Mouse (Mus musculus) A20 (cell line): ENCODE measurements around the gene Tex14.
A peak's percentile ranks its signal among the peaks of the same experiment; 100 is the strongest.

Source experiments
- DNase-seq: peaks from one replicate; pipeline ENCODE4 v3.0.0-alpha.2; 2011; ENCODE audit warnings: low read depth, low spot score

Tex14 gene

GRCm38 (mm10) chr11:87571361-87571950 lies 166.6 kb downstream of the Tex14 start:
- DNase-seq, result no peak

- peak; percentile 18 for DNase-seq
These were observed 168.9 kb downstream of the Tex14 start for GRCm38 (mm10) chr11:87573751-87574150.

GRCm38 (mm10) chr11:87574520-87575180 lies 169.8 kb downstream of the Tex14 start:
- no peak for DNase-seq

- no peak for DNase-seq
These were observed 172.9 kb downstream of the Tex14 start for GRCm38 (mm10) chr11:87577601-87578248.

- DNase-seq, result no peak
These were observed 173.5 kb downstream of the Tex14 start for GRCm38 (mm10) chr11:87578249-87578962.

- DNase-seq, result no peak
These were observed 174.2 kb downstream of the Tex14 start for GRCm38 (mm10) chr11:87578963-87579601.

GRCm38 (mm10) chr11:87579713-87580112 lies 174.8 kb downstream of the Tex14 start:
- no peak for DNase-seq

GRCm38 (mm10) chr11:87580543-87581085 lies 175.7 kb downstream of the Tex14 start:
- DNase-seq, result no peak

GRCm38 (mm10) chr11:87581161-87581865 lies 176.4 kb downstream of the Tex14 start:
- no peak for DNase-seq

GRCm38 (mm10) chr11:87581933-87582710 lies 177.3 kb downstream of the Tex14 start:
- no peak for DNase-seq

GRCm38 (mm10) chr11:87583291-87584034 lies 178.6 kb downstream of the Tex14 start:
- DNase-seq, result no peak

- DNase-seq, result no peak
These were observed 180.0 kb downstream of the Tex14 start for GRCm38 (mm10) chr11:87584711-87585505.

- DNase-seq, result no peak
These were observed 182.5 kb downstream of the Tex14 start for GRCm38 (mm10) chr11:87587211-87587874.

- no peak for DNase-seq
These were observed 184.7 kb downstream of the Tex14 start for GRCm38 (mm10) chr11:87589605-87590004.

GRCm38 (mm10) chr11:87590841-87591525 lies 186.1 kb downstream of the Tex14 start:
- peak; percentile 66 for DNase-seq

GRCm38 (mm10) chr11:87591526-87592353 lies 186.9 kb downstream of the Tex14 start, which contains the start of gene Mtmr4:
Mtmr4 (plus strand) TSS chr11:87592162.
- peak; percentile 100 for DNase-seq

- DNase-seq, result no peak
These were observed 187.5 kb downstream of the Tex14 start for GRCm38 (mm10) chr11:87592354-87592695.
